Mouse (Mus musculus) megakaryocyte, embryonic 14.5 days (primary cell): ENCODE measurements around the gene Hipk2.

Source experiments
- FLI1 ChIP-seq: IDR thresholded peaks from 2 replicates; pipeline ENCODE4 v1.6.1; 2012; ENCODE audit warnings: low read length, inconsistent platforms, mixed read lengths
- GATA1 ChIP-seq: IDR thresholded peaks from 3 replicates; pipeline ENCODE4 v1.6.1; 2012; ENCODE audit warnings: mixed read lengths, low read length, inconsistent platforms, borderline replicate concordance

GRCm38 (mm10) chr6:38902820-38903439 lies 27.0 kb upstream of the Hipk2 start:
- TF ChIP-seq GATA1 (no peak), FLI1 (no peak)
